ENCODE assay signal across 7 mouse cellular contexts in genomic region chr6:86487358-86488148, GRCm38 (mm10). TPM values are rescaled to one million over a fixed set of nuclear protein-coding genes. Genes with fewer than 3 reads are reported as not detected.
DNase-seq lines count a peak whose midpoint lies in the region; ATAC-seq and TF ChIP-seq lines count a peak whose summit lies in the region.

No protein-coding gene starts in this region.

- H3K4me3 ChIP-seq in embryonic facial prominence, embryonic 13.5 days: peak overlapping the region; percentile 17; the same call in 1 of the 2 replicates
- H3K4me3 ChIP-seq in limb, embryonic 10.5 days: peak overlapping the region; percentile 30
- H3K4me3 ChIP-seq in midbrain, embryonic 12.5 days: peak overlapping the region; percentile 20
- peak overlapping the region; percentile 40 for H3K4me3 ChIP-seq in small intestine, adult 2 months (ENCODE audit: low read depth, low read length)

- no peaks in the 10 kb centered on the region for H3K36me3 ChIP-seq in embryonic facial prominence, embryonic 13.5 days
- no peaks in the 10 kb centered on the region for H3K36me3 ChIP-seq in limb, embryonic 10.5 days
- no peaks in the 10 kb centered on the region for H3K36me3 ChIP-seq in midbrain, embryonic 12.5 days
- no peaks in the 10 kb centered on the region for H3K36me3 ChIP-seq in small intestine, adult 2 months (ENCODE audit: control insufficient read depth, insufficient read depth, low read length)

- DNase-seq in adrenal gland, postnatal 25 days: peak; percentile 88
- DNase-seq in heart, adult 11 months: peak; percentile 99
- peak; percentile 67 for DNase-seq in kidney, adult 18-20 months
- DNase-seq in limb, embryonic 10.5 days (ENCODE audit: low spot score): peak; percentile 84

- ATAC-seq in embryonic facial prominence, embryonic 13.5 days (ENCODE audit: insufficient number of reproducible peaks, insufficient read depth, low FRiP score, low TSS enrichment, low read depth): peak; percentile 90
- peak; percentile 94 for ATAC-seq in midbrain, embryonic 12.5 days (ENCODE audit: low FRiP score, low read depth)

- H3K4me2 ChIP-seq in embryonic facial prominence, embryonic 13.5 days: peak overlapping the region; percentile 48
- H3K4me2 ChIP-seq in midbrain, embryonic 12.5 days (replicated peaks): peak overlapping the region; percentile 43

- peak; percentile 63; the same call in 1 of the 2 replicates for TF ChIP-seq POLR2A in small intestine, adult 2 months (IDR thresholded peaks at IDR 0.05; ENCODE audit: low read depth, low read length)

- H3K4me1 ChIP-seq in embryonic facial prominence, embryonic 13.5 days: peaks cover 16% of the 10 kb centered on the region
- H3K4me1 ChIP-seq in limb, embryonic 10.5 days: peaks cover 15% of the 10 kb centered on the region
- H3K4me1 ChIP-seq in midbrain, embryonic 12.5 days: peaks cover 15% of the 10 kb centered on the region
- H3K4me1 ChIP-seq in small intestine, adult 2 months (ENCODE audit: control insufficient read depth, insufficient read depth, insufficient read length, low read length): peaks cover 13% of the 10 kb centered on the region

- 13% methylated on average over 24 of the region's 24 CpGs for WGBS in embryonic facial prominence, embryonic 13.5 days
- 17% methylated on average over 24 of the region's 24 CpGs for WGBS in limb, embryonic 10.5 days
- WGBS in midbrain, embryonic 12.5 days: 6% methylated on average over 24 of the region's 24 CpGs
- 2% methylated on average over 24 of the region's 24 CpGs for WGBS in small intestine, adult 2 months

- H3K27ac ChIP-seq in embryonic facial prominence, embryonic 13.5 days: peak overlapping the region; percentile 97
- peak overlapping the region; percentile 96 for H3K27ac ChIP-seq in limb, embryonic 10.5 days
- H3K27ac ChIP-seq in midbrain, embryonic 12.5 days (replicated peaks): peak overlapping the region; percentile 98
- H3K27ac ChIP-seq in small intestine, adult 2 months (ENCODE audit: insufficient read depth, low read depth, low read length): peak overlapping the region; percentile 94

- no peaks in the 10 kb centered on the region for H3K9me3 ChIP-seq in embryonic facial prominence, embryonic 13.5 days
- H3K9me3 ChIP-seq in limb, embryonic 10.5 days (replicated peaks): no peaks in the 10 kb centered on the region
- no peaks in the 10 kb centered on the region for H3K9me3 ChIP-seq in midbrain, embryonic 12.5 days

- H3K9ac ChIP-seq in embryonic facial prominence, embryonic 13.5 days: peak overlapping the region; percentile 67
- H3K9ac ChIP-seq in midbrain, embryonic 12.5 days (replicated peaks): peak overlapping the region; percentile 49

- H3K27me3 ChIP-seq in embryonic facial prominence, embryonic 13.5 days: no peaks in the 10 kb centered on the region
- no peaks in the 10 kb centered on the region for H3K27me3 ChIP-seq in limb, embryonic 10.5 days (ENCODE audit: low read depth, poor library complexity, severe bottlenecking)
- no peaks in the 10 kb centered on the region for H3K27me3 ChIP-seq in midbrain, embryonic 12.5 days
- H3K27me3 ChIP-seq in small intestine, adult 2 months (ENCODE audit: control insufficient read depth, insufficient read depth, low read length): no peaks in the 10 kb centered on the region

- 0 out of 2 replicates have a peak, but pooled peaks have one; percentile 4 for TF ChIP-seq CTCF in small intestine, adult 2 months (IDR thresholded peaks at IDR 0.05; ENCODE audit: extremely low read depth, insufficient read length, insufficient replicate concordance, low read depth, low read length)

RNA-seq across cellular contexts. Expression of gene Pcbp1, which starts 38.6 kb away (rescaled TPM):
- 296 and 313 TPM in 2 replicates for total RNA-seq in adrenal gland, postnatal 25 days (2021)
- polyA plus RNA-seq in embryonic facial prominence, embryonic 13.5 days (2015; fragmentation: Nextera tagmentation; extraction: Ambion mirVana): 270 and 423 TPM in 2 replicates
- 562 and 618 TPM in 2 replicates for polyA plus RNA-seq in limb, embryonic 10.5 days (2016; fragmentation: Nextera tagmentation; extraction: Ambion mirVana)
- 570 and 583 TPM in 2 replicates for polyA plus RNA-seq in midbrain, embryonic 12.5 days (2016; fragmentation: Nextera tagmentation; extraction: Ambion mirVana)
- polyA plus RNA-seq in small intestine, adult 2 months (2012; rRNA removed): 244 and 314 TPM in 2 replicates

RNA-seq across cellular contexts. Expression of gene C87436, which starts 49.4 kb away (rescaled TPM):
- total RNA-seq in adrenal gland, postnatal 25 days (2021): 26.0 and 31.3 TPM in 2 replicates
- polyA plus RNA-seq in embryonic facial prominence, embryonic 13.5 days (2015; fragmentation: Nextera tagmentation; extraction: Ambion mirVana): 27.9 and 31.4 TPM in 2 replicates
- polyA plus RNA-seq in limb, embryonic 10.5 days (2016; fragmentation: Nextera tagmentation; extraction: Ambion mirVana): 23.9 and 25.2 TPM in 2 replicates
- polyA plus RNA-seq in midbrain, embryonic 12.5 days (2016; fragmentation: Nextera tagmentation; extraction: Ambion mirVana): 26.6 and 30.6 TPM in 2 replicates
- polyA plus RNA-seq in small intestine, adult 2 months (2012; rRNA removed): 2.4 and 4.1 TPM in 2 replicates

Comparison
In these comparisons a context has a peak if more than half of its experiments do, and no peak if none do; other contexts are left out.
1. Peak in every context shown above with its lines: DNase-seq, ATAC-seq, H3K4me3 ChIP-seq and H3K27ac ChIP-seq.